Mouse (Mus musculus) intestine, embryonic 14.5 days (tissue): ENCODE results near the gene Nkg7. TPM values are rescaled to one million over a fixed set of nuclear protein-coding genes. Genes with fewer than 3 reads are reported as not detected.
A peak's percentile ranks its signal among the peaks of the same experiment; 100 is the strongest.

ENCODE experiments used
- ATAC-seq: fragments of 200-750 bp; cut with Nextera tagmentation; replicated peaks from 2 replicates; pipeline ENCODE4 v1.8.0; 2017; ENCODE audit warnings: low read depth, moderate number of reproducible peaks, moderate TSS enrichment, moderate library complexity; ENCODE audit not compliant: low FRiP score, low TSS enrichment
- DNase-seq: peaks from one replicate; pipeline ENCODE4 v3.0.0-alpha.2; 2018; ENCODE audit warnings: low spot score
- H3K27ac ChIP-seq: fragments of 300-500 bp; sonication (generic); 2 replicates; pipeline ENCODE4 v1.5.1; 2014; ENCODE audit warnings: low read depth, mild to moderate bottlenecking, control low read depth
- H3K27me3 ChIP-seq: fragments of 300-500 bp; sonication (generic); replicated peaks from 2 replicates; pipeline ENCODE4 v1.6.1; 2014; ENCODE audit warnings: low read length, control low read depth; ENCODE audit not compliant: control insufficient read depth, insufficient read depth
- H3K36me3 ChIP-seq: fragments of 300-500 bp; sonication (generic); 2 replicates; pipeline ENCODE4 v1.6.1; 2014; ENCODE audit warnings: low read length, control low read depth; ENCODE audit not compliant: control insufficient read depth, insufficient read depth
- H3K4me1 ChIP-seq: fragments of 300-500 bp; sonication (generic); replicated peaks from 2 replicates; pipeline ENCODE4 v1.6.1; 2014; ENCODE audit warnings: low read length, control low read depth, mixed read lengths; ENCODE audit not compliant: control insufficient read depth, insufficient read depth
- H3K4me2 ChIP-seq: fragments of 300-500 bp; sonication (generic); 2 replicates; pipeline ENCODE4 v1.6.1; 2014; ENCODE audit warnings: low read length
- H3K4me3 ChIP-seq: fragments of 300-500 bp; sonication (generic); 2 replicates; pipeline ENCODE4 v1.5.1; 2014; ENCODE audit warnings: low read depth, low read length, control low read depth, mixed read lengths
- H3K9ac ChIP-seq: fragments of 300-500 bp; sonication (generic); 2 replicates; pipeline ENCODE4 v1.6.1; 2014; ENCODE audit warnings: mild to moderate bottlenecking, low read length
- H3K9me3 ChIP-seq: fragments of 300-500 bp; sonication (generic); 2 replicates; pipeline ENCODE4 v1.6.1; 2016; ENCODE audit warnings: low read length, control low read depth; ENCODE audit not compliant: control insufficient read depth
- WGBS: fragments of 180-500 bp; shearing (Covaris S2); extraction: QIAGEN DNeasy Blood & Tissue Kit; methylation state at CpG from one replicate; pipeline ENCODE4 v1.1.7; 2014; 5-methylcytosine and 5-hydroxymethylcytosine counted together
- polyA plus RNA-seq: library from polyadenylated mRNA; unstranded; fragments of >200 nt; fragmentation: Nextera tagmentation; extraction: Ambion mirVana; gene quantifications from 2 replicates; pipeline ENCODE4 v1.2.1, GENCODE M21; 2014

Nkg7 gene
- polyA plus RNA-seq, 1 experiment from 2014 or later: 2.8 TPM

GRCm38 (mm10) chr7:43417298-43417697 lies 19.6 kb upstream of the Nkg7 start:
- no peak overlapping the region for H3K4me3 ChIP-seq
- DNase-seq: no peak

GRCm38 (mm10) chr7:43422995-43423617 lies 13.8 kb upstream of the Nkg7 start:
- 15% methylated on average over 11 of the region's 11 CpGs for WGBS
- no peak overlapping the region for H3K4me3 ChIP-seq
- H3K4me1 ChIP-seq: no peaks in the 10 kb centered on the region
- H3K4me2 ChIP-seq: peak overlapping the region; percentile 25; the same call in 1 of the 2 replicates
- H3K9me3 ChIP-seq: no peaks in the 10 kb centered on the region
- no peaks in the 10 kb centered on the region for H3K27me3 ChIP-seq
- ATAC-seq (peak; percentile 86), DNase-seq (peak; percentile 93)
- H3K36me3 ChIP-seq: no peaks in the 10 kb centered on the region
- H3K9ac ChIP-seq: no peak overlapping the region
- no peak overlapping the region for H3K27ac ChIP-seq

More at GRCm38 (mm10) chr7:43417298-43417697, 19.6 kb upstream of the Nkg7 start:
- Histone ChIP-seq H3K36me3 (no peaks in the 10 kb centered on the region), H3K27ac (no peak overlapping the region), H3K4me2 (no peak overlapping the region), H3K27me3 (no peaks in the 10 kb centered on the region), H3K9ac (no peak overlapping the region), H3K9me3 (0 out of 2 replicates have a peak, but pooled peaks cover 2% of the 10 kb centered on the region), H3K4me1 (no peaks in the 10 kb centered on the region)
- ATAC-seq: no peak
- WGBS: 86% methylated on average over 10 of the region's 10 CpGs

- H3K27me3 ChIP-seq: no peaks in the 10 kb centered on the region
Observed at GRCm38 (mm10) chr7:43423991-43424625, 12.8 kb upstream of the Nkg7 start.

GRCm38 (mm10) chr7:43427406-43427805 lies 9.5 kb upstream of the Nkg7 start, which contains the start of gene Lim2:
Lim2 (plus strand) TSS chr7:43427670.
- Histone ChIP-seq H3K36me3 (no peaks in the 10 kb centered on the region), H3K4me2 (no peak within 1 kb of the TSS), H3K27me3 (no peaks in the 10 kb centered on the region), H3K9ac (no peak within 1 kb of the TSS), H3K27ac (no peak within 1 kb of the TSS), H3K4me1 (no peaks in the 10 kb centered on the region), H3K9me3 (no peaks in the 10 kb centered on the region), H3K4me3 (no peak within 1 kb of the TSS)
- DNase-seq (no peak), ATAC-seq (no peak)
- 82% methylated on average over 8 of the region's 8 CpGs for WGBS

More at GRCm38 (mm10) chr7:43423991-43424625, 12.8 kb upstream of the Nkg7 start:
- no peak overlapping the region for H3K4me2 ChIP-seq
- no peak for DNase-seq
- no peaks in the 10 kb centered on the region for H3K36me3 ChIP-seq
- no peak overlapping the region for H3K9ac ChIP-seq
- WGBS: 61% methylated on average over 3 of the region's 3 CpGs
- no peak overlapping the region for H3K27ac ChIP-seq
- no peaks in the 10 kb centered on the region for H3K9me3 ChIP-seq
- no peak for ATAC-seq
- H3K4me1 ChIP-seq: no peaks in the 10 kb centered on the region
- no peak overlapping the region for H3K4me3 ChIP-seq

- H3K9ac ChIP-seq: no peak overlapping the region
- H3K36me3 ChIP-seq: no peaks in the 10 kb centered on the region
- no peak overlapping the region for H3K4me3 ChIP-seq
- no peaks in the 10 kb centered on the region for H3K27me3 ChIP-seq
- no peak overlapping the region for H3K27ac ChIP-seq
- 43% methylated on average over 4 of the region's 4 CpGs for WGBS
- no peaks in the 10 kb centered on the region for H3K9me3 ChIP-seq
- ATAC-seq (peak; percentile 41; the same call in 1 of the 2 replicates), DNase-seq (no peak)
- no peak overlapping the region for H3K4me2 ChIP-seq
- no peaks in the 10 kb centered on the region for H3K4me1 ChIP-seq
Observed at GRCm38 (mm10) chr7:43429500-43429899, 7.4 kb upstream of the Nkg7 start.

- H3K36me3 ChIP-seq: no peaks in the 10 kb centered on the region
- no peaks in the 10 kb centered on the region for H3K4me1 ChIP-seq
- ATAC-seq (no peak), DNase-seq (no peak)
- H3K27ac ChIP-seq: no peak overlapping the region
- H3K4me3 ChIP-seq: no peak overlapping the region
- no peaks in the 10 kb centered on the region for H3K9me3 ChIP-seq
- no peak overlapping the region for H3K4me2 ChIP-seq
- WGBS: 73% methylated on average over 4 of the region's 4 CpGs
- H3K27me3 ChIP-seq: no peaks in the 10 kb centered on the region
- H3K9ac ChIP-seq: no peak overlapping the region
Observed at GRCm38 (mm10) chr7:43432891-43433290, 4.0 kb upstream of the Nkg7 start.

- Histone ChIP-seq H3K9ac (no peak overlapping the region), H3K4me3 (no peak overlapping the region), H3K4me2 (no peak overlapping the region), H3K36me3 (no peaks in the 10 kb centered on the region), H3K9me3 (no peaks in the 10 kb centered on the region), H3K27ac (no peak overlapping the region), H3K4me1 (no peaks in the 10 kb centered on the region), H3K27me3 (no peaks in the 10 kb centered on the region)
- ATAC-seq (no peak), DNase-seq (no peak)
- 87% methylated on average over 5 of the region's 5 CpGs for WGBS
Observed at GRCm38 (mm10) chr7:43434676-43435075, 2.2 kb upstream of the Nkg7 start.

- no peaks in the 10 kb centered on the region for H3K9me3 ChIP-seq
- H3K4me3 ChIP-seq: no peak overlapping the region
- H3K4me1 ChIP-seq: peaks cover 3% of the 10 kb centered on the region; the same call in 1 of the 2 replicates
- 78% methylated on average over 4 of the region's 4 CpGs for WGBS
- no peak overlapping the region for H3K27ac ChIP-seq
- H3K36me3 ChIP-seq: no peaks in the 10 kb centered on the region
- DNase-seq (no peak), ATAC-seq (no peak)
- H3K4me2 ChIP-seq: no peak overlapping the region
- H3K27me3 ChIP-seq: no peaks in the 10 kb centered on the region
- no peak overlapping the region for H3K9ac ChIP-seq
Observed at GRCm38 (mm10) chr7:43438611-43439010, 1.7 kb downstream of the Nkg7 start.

- no peak for ATAC-seq
- H3K4me2 ChIP-seq: no peak within 1 kb of the TSS
Observed at GRCm38 (mm10) chr7:43440482-43440881, 3.6 kb downstream of the Nkg7 start, which contains the start of gene Cldnd2. Cldnd2 (plus strand) TSS chr7:43440782.

More at GRCm38 (mm10) chr7:43440482-43440881, 3.6 kb downstream of the Nkg7 start, which contains the start of gene Cldnd2:
- DNase-seq: no peak
- Histone ChIP-seq H3K9me3 (no peaks in the 10 kb centered on the region), H3K4me3 (no peak within 1 kb of the TSS), H3K27ac (no peak within 1 kb of the TSS), H3K36me3 (no peaks in the 10 kb centered on the region), H3K9ac (no peak within 1 kb of the TSS), H3K27me3 (no peaks in the 10 kb centered on the region), H3K4me1 (peaks cover 10% of the 10 kb centered on the region)
- 77% methylated on average over 6 of the region's 6 CpGs for WGBS
